Mouse (Mus musculus): ENCODE measurements at regions not wholly inside any gene's neighbourhood (a gene's known extent, or its start where the extent isn't known, plus 50 kb on each side); places are given as distances from the start of the nearest gene placed in this dataset.
A peak's percentile ranks its signal among the peaks of the same experiment; 100 is the strongest.

DNA sequence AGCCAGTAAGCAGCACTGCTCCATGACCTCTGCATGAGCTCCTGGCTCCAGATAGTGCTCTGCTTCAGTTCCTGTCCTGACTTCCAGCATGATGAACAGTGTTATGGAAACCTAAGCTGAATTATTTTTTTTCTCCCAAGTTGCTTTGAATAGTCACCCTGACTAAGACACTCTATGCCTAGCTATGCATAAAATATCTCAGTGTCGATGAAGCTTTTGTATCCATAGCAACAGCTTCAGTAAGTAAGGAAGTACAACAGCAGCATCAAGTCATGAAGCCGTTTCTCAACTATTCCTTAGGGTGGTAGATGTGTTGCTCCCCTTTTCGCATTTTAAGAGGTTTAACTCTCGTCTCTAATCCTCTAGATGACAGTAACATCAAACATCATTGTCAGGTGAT is 228.4 kb upstream of the Gpc5 start:
- no peak for DNase-seq (ENCODE audit: low read depth)

DNA sequence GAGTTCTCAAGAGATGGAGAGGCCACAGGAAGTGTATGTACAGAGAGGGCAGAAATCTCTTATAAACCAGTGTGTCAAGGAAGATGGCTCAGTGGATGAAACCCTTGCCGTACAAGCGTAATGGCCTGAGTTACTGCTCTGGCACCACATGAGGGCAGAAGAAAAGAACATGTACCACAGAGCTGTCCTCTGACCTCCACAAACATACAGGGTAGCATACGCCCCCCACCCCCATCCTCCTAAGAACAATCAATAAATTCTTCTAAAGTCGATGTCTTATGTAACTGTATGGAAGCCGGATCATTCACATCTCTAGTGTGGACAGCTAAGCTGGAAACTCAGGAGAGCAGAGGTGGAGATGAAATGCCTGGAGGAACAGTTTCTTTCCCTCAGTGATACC is 227.9 kb upstream of the Gpc5 start:
- no peak for DNase-seq (ENCODE audit: low read depth)

DNA sequence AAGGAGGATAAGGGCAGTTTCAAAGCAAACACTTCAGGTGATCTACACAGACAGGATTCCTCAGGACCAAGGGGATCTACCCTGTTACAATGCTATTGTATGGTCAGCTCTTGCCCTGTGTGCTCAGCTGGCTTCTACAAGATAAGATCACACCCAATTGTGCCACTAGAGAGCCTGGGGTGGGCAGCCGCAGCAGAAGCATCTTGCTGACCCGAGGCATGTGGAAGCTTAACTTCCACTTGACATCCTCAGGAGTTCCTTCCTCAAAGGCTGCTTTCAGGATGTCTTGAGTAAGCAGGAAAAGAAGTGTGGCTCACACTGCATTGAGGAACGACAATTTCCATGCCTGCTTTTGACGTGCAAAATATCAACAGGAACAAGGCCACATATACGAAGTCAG is 222.8 kb upstream of the Gpc5 start:
- DNase-seq (ENCODE audit: low read depth) = no peak

DNA sequence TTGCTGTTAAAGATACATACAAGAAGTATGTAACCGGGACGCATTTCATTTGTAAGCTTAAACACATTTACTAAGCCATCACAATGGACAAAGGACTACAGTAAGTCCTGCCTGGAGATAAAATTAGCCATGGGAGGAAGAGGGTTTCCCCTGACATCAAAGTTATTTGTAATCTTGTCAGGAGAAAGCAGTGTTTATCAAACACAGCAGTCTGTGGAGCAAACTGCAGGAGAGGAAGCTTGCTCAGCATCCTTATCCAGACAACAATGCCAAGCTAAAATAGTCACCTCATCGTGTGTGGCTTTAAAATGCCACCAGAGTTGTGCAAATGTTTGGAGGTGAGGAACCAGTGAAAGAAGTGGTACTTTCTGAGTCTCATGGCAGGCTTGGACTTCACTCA is 216.9 kb upstream of the Gpc5 start:
- no peak for DNase-seq (ENCODE audit: low read depth)

DNA sequence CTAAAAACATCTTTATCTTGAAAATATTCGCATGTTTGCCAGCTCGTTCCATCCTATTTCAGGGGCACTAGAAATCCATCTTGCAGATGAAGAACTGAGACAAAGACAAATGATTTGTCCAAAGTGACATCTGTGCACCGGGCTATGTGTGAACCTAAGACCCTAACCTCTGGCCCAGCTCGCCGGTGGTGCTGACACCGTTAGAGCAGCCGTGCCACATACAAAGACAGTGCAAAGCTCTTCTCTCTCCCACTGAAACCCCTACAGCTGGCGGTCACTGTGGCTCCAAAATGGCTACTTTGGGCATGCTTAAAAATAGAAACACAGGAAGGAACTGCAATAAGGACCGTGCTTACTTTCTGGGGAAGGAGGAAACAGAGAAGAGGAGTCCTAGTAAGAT is 215.6 kb upstream of the Gpc5 start:
- DNase-seq (ENCODE audit: low read depth) = no peak

DNA sequence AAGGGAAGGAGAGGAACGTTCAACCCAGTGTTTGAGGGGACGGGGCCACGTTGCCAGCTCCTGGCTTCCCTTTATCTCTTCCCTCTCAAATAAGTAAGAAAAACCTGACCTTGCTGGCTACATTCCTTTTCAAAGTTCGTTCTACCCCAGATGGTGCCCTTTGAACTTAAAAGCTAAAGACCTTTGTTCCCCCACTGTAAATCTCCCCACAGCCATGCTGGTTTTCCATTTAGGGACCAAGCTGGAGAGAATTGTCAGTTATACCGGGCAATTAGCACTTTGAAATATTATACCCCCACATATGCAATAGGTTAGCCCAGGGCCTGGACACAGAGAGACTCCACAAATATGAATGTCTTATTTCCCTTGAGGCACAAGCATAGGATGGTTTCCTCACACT is 214.5 kb upstream of the Gpc5 start:
- no peak for DNase-seq (ENCODE audit: low read depth)

DNA sequence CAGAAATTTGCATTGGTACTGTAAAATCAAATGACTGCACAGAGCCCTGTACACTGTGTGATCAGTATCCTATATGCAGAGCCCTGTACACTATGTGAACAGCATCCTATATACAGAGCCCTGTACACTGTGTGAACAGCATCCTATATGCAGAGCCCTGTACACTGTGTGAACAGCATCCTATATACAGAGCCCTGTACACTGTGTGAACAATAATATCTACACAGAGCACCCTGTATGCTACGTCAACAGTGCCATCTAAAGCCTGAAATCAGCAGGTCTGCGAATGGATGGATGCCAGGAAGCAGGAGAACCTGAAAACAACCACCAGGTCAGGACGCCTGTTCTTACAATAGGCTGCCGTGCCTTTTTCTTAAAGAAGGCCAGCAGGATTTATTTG is 211.7 kb upstream of the Gpc5 start:
- no peak for DNase-seq (ENCODE audit: low read depth)

DNA sequence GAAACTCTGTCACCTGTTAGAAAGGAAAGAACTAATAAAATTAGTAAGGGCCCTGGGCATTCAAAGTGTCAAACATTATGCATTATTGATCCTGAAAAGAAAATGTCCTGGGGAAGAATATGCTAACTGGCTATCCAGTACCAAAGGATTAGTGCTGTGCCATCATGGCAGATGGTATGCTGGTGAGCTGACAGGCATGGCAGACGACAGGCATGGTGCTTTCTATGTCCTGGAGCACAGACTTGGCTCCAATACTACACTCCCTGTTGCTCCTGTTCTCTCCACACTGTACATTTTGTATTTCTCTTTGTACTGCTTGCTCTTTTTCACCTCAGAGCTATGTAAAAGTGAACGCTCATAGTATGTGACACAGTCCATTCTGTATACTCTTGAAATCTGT is 187.9 kb upstream of the Gpc5 start:
- no peak for DNase-seq (ENCODE audit: low read depth)

DNA sequence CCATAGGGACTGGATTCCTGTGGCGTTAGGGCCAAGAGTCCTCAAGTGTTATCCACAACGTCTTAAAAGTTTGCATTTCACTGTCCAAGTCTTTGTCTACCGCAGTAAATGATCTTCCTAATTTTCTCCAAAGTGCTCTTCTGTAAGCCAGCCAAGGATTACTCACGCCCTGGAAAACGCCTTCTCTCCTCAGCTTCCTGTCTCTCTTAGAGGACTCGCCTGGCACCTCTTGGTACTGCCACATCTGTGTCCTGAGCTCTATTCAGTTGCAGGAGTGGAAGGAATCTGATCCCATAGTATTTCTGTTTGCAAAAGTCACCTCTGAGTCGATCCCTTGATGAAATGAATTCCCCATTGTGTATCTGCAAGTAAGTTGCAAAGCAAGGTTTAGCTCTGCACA is 179.7 kb upstream of the Gpc5 start:
- DNase-seq (ENCODE audit: low read depth) = no peak

DNA sequence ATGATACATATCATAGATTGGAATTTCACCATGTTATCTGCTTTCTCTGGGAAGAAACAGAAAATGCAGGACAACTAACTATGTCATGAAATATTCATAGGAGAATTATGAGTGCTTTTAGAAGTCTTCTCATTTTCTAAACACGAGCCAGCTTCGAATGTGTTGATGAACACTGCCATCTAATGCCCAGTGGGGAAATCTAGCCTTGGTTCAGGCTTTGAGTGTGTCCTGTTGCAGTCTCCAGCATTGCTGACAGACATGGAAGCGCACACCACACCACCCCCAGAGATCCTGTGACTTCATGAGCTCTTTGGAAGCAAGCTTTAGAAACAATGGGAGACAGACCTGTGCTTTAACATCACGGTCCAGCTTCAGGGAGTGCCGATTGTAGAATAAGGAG is 178.8 kb upstream of the Gpc5 start:
- peak; percentile 10 for DNase-seq (ENCODE audit: low read depth)

DNA sequence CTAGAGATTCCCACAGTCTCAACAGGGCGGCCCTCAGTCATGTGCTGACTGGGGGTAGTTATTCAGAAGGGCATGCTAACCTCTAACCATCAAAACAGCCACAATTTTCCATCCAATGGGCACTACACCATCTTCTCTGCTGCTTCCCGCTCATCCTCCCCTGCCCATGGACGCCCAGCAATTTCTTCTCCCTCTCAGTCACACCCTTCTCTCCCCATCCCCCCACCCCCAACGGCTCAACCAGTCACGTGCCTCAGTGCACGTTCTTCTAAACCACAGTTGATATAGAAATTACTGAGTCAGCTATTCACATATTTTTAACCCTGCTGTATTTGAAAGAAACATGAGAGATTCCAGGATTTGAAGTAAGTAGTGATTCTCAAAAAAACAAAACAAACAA is 146.3 kb upstream of the Gpc5 start:
- no peak for DNase-seq (ENCODE audit: low read depth)

DNA sequence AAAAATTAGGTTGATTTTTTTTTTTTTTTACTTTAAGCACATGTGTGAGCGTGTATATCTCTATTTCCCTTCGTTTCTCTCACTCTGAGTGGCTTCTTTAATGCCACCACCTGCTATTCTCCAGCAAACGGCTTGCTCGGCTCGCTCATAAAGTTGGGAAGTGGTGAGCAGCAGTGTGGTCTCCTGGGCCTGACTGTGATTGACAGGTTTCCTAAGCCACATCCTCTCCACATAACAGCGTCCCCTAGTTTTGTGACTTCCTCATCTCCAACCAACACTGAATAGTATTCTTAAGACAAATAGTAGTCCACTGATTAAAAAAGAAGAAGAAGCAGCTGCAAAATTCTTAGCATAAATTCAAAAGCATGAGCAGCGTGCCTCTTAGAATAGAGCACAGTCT is 145.7 kb upstream of the Gpc5 start:
- peak; percentile 56 for DNase-seq (ENCODE audit: low read depth)

DNA sequence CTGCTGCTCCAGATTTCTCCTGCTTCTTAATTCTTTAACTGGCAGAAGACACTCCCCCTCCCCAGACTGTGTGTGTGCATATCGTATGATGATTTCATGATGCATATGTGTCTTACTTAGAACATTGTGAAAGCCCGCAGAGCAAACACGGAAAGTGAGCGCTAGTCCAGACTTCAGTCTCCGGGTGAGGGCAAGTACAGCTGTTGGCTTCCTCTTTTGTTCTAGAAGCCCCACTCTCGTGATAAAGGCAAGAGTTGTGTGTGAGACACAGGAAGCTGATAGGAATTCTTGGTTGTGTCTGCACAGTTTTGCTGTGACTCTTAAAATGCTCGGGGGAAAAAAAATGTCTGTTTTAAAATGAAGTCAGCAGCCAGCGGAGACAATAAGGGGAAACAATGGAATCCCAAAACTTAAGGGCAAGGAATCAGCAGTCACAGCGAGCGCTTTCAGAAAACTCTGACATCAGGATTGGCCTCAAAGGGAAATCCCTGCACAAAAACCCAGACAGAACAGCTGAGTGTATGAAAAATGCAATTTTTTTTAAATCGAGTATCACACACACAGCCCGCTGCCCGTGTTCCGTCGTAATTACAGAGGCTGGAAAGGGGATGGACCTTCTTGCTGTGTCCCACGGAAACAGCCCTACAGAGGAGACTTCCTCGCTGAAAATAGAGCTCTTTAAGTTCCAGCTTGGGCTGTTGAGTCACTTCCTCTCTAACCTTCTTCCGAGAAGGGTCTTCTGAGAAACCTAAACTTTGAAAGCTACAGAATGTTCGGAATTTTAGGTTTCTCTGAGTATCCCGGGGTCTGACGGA is 143.5 kb upstream of the Gpc5 start:
- DNase-seq (ENCODE audit: low read depth) = peak; percentile 39

DNA sequence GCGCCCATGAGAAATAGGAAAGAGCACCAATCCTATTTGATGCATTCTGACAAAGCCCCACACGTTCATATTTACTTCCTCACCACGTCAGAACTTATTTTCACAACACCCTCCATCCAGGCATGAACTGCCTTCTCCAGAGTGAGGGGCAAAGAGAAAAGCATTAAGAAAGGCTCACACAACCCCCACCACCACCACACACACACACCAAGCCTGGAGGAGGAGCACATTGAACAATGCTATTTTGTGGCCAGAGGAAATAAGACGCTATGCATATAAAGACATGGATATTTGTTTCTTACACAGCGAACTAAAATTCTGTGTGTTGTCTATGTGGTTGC is 142.9 kb upstream of the Gpc5 start:
- no peak for DNase-seq (ENCODE audit: low read depth)

DNA sequence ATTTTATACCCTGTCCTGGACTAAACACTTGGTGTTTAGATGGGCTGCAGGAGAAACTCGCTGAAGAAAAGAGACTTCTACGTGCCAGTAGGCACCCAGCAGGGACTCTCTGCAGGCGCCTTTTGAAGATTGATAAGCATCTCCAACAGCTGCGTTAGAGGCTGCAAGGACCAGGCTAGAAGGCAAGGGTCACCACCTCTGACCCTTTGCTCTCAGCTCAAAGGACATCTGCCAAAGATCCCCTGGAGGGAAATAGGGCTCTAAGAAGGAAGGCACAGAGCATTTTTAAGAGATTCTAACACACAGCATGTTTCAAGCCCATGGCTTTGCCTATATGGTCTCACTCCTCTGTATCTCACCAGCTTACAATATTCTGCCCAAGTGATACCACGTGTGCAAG is 139.7 kb upstream of the Gpc5 start:
- no peak for DNase-seq (ENCODE audit: low read depth)

DNA sequence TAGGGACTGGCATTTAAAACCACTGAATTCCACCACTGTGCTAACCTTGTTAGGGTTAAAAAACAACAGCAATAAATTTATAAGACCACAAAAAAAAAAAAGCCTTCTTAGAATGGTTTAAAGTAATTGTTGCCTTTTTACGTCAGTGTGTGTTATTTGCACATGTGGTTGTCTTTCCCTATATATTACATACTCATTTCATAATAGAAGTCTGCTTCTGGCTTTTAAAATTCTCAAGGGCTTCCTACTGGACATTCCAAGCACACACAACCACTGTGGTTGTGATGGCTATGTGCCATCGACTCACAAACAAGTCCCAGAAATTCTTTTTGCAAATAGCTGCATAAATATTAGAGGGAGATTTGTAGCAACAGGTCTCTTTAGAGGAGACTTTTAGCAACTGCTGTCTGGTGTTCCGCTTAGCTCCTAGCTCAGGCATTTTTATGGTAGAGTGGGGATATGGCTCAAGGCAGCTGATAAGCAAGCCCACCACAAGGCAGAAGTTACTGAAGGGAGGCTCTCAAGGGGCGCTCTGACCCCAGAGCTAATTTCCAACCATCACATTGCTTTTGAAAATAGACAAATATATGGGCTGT is 138.8 kb upstream of the Gpc5 start:
- DNase-seq (ENCODE audit: low read depth) = no peak

DNA sequence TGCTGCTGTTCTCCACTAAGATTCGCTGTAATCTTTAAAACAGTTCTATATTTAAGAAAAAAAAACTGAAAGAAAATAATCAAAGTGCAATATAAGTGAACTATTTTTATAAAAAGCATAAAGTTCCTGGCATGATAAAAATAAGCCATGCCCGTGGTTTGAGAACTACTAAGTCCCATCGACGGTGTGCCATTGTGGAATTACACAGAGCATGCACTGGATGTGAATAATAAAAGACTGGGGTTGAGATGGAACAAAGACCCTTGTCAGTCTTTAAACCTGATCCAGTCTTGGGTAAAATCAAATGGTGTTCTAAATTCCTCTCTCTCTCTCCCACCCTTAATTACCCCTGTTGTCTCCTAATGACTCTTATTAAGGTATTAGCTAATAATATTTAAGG is 137.7 kb upstream of the Gpc5 start:
- no peak for DNase-seq (ENCODE audit: low read depth)

DNA sequence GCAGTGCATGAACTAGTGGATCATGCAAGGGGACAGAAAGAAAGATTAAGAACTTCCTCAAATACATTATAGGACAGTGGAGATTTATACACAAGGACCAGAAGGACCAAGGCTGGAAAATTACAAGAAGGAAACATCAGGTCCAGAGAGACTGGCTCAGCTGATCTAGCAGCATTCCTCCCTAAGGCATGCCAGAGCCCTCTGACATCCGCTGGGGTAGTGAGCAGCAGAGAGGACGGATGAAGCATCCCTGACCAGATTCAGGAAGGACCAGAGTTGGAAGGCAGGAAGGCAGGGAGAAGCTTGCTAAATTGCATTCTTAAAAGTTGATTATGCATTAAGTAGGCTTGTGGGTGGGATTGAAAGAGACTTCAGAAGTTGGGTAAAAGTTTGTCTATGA is 136.4 kb upstream of the Gpc5 start:
- DNase-seq (ENCODE audit: low read depth) = no peak

DNA sequence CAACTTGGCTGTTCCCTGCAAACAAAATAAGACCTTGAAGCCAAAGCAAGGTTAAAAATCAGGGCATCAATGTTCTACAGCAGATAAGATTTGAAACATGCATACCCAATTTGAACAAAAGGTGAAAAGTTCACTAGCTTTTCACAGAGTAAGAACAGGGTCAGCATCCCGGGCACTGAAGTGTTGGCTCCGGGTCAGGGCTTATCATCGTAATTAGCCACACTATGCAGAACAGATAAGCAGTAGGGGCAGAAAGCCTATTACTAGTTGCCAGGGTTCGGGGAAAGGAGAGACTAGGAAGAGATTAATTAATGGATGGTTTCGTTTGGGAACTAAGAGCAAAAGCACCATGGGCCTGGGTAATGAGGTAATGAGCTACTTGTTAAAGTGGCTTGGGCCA is 131.7 kb upstream of the Gpc5 start:
- no peak for DNase-seq (ENCODE audit: low read depth)

DNA sequence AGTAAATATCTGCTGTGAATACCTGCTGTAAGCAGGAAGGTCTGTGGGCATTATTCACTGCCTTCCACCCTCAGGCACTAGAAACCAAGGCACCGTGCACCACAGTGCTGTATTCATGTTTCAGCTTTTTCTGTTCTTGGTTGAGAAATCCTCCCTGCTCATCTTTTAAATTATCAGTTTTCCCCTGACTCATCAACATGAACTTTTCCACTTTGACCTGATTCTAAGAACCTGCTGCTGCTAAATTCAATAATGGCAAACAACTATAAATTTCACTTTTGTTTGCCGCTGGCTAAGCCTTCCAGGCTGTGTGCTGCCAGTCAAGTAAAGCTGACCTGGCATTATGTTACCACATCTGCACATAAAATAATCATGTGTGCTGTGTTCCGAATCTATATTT is 126.1 kb upstream of the Gpc5 start:
- no peak for DNase-seq (ENCODE audit: low read depth)

DNA sequence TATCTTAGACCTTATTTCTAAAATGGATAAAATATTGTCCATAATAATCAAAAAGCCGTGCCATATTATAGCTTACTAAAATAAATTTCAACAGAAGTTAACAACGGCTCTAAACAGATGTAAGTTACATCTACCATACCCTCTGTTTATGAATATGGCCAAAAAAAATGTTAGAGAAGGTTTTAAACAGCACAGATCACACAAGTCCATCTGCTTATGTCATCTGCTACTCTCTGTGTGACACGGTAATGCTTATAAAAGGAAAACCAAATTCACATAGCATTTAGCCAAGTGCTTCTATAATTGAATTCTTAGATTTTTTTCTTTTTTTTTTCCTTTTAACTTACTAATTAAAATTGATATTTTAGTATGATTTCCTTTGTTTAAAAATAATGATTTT is 123.0 kb upstream of the Gpc5 start:
- no peak for DNase-seq (ENCODE audit: low read depth)

DNA sequence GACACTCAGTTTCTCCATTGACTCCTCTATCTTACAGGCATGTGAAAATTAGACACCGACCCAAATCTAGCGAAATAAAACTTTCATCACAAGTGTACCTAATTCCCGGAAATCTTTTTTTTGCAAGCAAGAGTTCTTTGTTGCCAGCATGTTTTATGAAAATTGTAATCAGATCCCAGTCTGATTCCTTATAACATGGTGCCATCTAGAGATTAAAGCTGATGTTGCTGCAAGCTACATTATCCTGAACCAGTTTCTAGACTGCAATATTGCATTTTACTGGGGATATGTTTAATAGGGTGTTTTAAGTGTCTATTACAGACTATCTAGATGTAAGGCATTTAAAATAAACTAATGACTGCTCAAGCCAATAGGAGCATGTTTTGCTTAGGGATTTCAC is 110.9 kb upstream of the Gpc5 start:
- DNase-seq (ENCODE audit: low read depth) = no peak

DNA sequence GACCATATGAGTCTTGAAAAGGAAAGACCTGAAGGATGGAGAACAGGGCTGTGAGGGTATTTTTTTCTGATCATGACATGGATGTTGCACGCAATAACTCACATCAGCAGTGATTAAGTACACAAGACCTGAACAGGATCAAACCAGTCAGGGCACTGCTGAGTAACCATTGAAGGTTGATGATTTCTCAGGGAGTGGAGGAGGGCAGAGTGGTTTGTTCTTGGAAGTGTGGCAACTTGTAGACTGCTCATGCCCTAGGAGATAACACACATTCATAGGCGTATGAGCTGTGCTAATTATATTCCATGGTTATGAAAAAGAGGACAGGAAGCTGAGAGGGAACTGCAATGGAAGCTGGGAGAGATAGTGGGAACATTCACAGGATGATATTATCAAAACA is 88.8 kb upstream of the Gpc5 start:
- DNase-seq (ENCODE audit: low read depth) = no peak

DNA sequence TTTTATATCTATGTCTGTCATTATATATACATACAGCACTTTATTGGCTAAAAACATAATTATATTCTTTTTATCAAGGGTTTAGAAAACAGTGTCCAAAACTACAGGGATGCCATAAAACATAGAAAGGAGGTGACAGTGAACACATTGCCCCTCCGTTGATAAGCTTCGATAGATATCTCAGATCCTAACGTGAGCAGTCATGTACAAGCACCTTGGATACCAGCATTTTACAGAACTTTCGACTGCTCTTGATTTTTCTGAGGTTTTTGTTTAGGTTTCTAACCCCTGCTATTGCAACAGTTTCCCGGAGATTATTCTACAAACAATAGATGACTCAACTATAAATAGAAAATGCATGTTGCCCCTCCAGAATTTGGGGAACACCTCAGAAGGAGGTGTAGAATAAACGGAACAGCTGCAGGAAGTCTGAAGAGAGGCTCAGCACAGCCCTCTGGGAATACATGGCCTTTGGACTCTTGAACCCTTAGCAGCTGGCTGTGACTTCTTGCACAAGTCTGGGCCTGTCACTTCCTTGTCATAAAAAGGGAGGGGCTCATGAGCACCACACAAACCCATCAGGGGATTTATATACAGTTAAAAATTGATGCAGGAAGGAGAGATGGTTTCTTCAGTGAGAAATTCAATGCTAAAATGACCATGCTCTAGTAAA is 87.1 kb upstream of the Gpc5 start:
- no peak for DNase-seq (ENCODE audit: low read depth)
